Mouse (Mus musculus) cerebellum, postnatal 10 days (tissue): ENCODE results near the gene Camk1g.

Source experiments
- DNase-seq, 2 experiments: peaks; one replicate each; pipeline ENCODE4 v3.0.0; 2021; ENCODE audit warnings: mixed read lengths in 2 of 2

Camk1g gene

DNA sequence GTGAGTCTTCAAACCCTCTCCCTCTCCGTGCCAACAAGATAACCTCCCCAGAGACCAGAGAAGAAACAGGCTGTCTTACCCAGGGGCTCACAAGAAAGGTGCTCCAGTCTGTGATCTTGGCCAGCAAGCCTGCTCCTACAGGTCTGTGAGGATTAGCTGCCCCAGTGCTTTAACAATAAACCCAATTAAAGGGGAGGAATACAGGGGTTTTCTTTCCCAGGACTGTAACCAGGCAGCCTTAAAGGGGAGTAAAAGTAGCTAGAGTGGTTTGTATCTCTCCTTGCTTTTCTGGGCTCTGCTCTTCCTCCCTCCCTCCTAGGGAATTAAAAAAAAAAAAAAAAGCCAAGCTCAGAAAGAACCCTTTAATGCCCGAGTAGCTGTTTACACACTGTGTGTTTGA, at the start of gene Camk1g:
Gene Camk1g, minus strand, starts transcription at position 203 of the 400 bp plus-strand sequence.
- no peak for DNase-seq

DNA sequence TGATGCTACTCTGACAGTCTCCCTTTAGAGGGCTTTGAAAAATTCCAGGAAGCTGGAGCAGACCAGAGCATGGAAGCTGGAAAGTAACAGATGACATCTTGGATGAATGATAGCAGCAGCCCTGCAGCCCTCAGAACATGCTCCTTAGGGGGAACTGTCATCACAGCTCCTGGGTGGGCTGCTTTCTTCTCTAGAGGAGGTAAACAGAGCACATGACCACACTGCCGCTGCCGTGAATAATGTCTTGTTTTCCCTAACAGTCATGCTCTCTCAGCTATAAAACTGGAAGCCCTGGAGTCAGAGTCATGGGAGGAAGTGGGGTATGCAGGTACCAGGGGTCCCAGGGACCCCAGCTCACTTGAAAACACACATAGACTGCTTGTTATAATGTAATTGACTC, 49.1 kb upstream of the Camk1g start:
- no peak for DNase-seq

DNA sequence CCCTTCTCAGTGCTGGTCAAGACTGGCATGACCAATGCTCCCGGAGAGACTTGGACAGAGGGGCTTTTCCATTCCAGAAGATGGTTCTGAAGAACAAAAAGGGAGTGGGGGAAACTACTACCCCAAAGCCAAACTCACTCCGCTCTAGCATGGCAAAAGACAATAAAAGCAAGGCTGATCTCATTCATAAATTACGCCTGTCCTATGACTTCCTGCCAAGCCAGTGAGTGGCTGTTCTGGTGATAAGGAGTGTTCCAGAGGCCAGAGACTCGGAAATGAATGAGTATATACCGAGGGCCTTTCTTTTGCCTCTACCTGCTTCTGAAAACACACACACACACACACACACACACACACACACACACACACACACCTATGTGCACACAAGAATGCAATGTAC, 48.6 kb upstream of the Camk1g start:
- no peak for DNase-seq

DNA sequence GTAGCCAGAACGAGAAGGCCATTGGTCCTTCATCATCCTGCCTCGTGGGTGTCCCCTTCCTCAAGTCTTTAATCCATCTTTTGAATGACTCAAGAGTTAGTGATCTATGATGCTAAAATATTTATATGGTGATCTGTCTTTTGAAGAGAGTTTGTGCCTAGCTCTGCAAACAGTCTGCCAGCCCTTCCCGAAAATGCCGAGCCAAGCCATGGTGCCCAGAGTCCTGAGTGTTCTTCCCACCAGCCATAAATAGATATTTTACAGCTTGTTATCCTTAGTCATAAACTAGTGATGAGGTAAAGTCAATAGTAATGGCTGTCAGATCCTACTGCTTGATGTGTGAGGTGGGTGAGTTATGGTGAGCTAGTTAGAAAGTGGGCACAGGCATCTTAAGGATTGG, 44.0 kb upstream of the Camk1g start:
- DNase-seq: no peak

DNA sequence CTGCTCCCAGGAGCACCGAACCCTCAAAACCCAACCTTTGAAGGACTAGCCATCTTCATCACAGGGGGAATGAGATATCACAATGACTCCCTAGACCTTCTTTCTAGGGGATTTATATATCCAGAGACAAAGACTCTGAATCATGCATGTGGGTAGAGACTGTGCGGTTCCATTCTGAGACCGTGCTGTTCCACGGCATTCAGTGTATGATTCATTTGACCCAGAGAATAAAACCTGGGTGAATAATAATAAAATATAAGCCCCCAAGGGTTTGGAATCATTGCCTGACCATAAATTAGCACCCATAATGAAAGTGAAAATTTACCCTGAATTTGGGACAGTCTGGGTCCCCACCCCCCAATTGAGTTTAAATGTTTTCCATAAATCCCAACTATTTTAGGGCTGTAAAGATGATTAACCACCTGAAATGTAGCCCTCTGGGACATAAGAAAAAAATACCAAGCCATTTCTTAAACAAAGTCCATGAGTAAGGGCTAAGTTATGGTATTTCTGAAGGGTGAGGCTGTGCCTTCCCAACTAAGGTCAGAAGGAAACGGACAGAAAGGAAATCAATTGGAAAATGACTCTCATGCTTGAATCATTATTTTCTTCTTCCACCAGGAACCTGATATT, 43.4 kb upstream of the Camk1g start:
- DNase-seq: no peak

DNA sequence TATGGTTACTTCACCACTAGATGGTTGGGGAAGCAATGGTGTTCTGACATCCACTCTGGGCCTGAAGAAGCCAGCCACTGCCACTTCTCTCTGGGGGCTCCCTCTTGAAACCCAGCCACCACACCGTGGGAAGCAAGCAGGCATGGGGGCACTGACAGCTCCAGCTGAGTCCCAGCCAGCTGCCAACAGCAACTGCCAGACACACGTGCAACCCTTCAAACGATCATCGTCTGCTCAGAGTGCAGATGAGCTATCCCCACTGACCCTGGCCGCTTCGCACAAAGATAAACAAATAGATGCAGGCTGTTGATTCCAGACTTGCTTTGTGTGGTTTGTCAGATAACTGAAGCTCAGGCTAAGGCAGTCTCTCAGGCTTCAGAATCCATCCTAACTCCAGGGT, 37.4 kb upstream of the Camk1g start:
- DNase-seq: peak in 1 of 2 experiments; percentile 59

DNA sequence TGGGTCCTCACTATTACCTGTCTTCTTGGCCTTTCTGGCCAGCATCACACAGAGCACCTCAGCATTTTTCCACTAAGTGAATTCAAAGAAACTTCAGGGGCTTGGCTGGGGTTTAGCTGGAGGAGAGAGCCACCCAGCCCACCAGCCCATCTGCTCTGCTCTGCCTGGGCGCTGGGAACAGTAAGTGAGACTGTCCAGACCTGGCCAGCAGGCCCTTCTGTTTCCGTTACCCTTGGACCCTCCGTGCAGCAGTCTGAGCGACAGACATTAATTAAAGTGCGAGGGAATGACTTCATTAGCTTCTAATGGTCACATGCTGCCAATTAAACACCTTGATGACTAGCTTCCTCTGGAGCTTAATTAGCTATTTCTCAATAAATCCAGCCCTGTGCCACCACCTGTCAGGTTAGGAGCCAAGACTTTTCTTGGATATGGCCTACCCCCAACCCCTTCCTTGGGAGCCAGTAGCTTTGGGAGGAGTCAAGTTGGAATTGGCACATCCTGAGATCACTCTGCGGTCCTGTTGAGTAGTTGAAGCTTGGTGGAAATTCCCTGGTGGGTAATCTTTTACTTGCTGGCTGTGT, 36.1 kb upstream of the Camk1g start:
- DNase-seq: peak; percentile 66 to 76

DNA sequence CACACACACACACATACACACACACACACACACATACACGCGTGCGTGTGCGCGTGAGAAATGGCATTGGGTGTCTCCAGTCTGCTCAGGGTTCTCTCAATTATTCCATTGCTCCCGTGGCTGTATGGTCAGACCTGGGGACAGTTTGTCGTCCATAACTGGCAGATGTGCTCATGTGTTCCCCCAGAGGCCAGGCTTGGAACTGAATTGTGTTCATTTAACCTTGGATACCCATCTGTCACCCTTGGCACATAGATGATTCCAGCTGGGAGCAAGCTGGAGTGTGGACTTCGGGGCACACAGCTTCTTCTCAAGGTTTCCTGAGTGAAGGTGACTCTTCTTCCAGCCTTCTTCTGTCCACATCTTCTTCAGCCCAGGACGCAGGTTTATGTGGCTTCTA, 31.6 kb upstream of the Camk1g start:
- DNase-seq: peak; percentile 75 to 80

DNA sequence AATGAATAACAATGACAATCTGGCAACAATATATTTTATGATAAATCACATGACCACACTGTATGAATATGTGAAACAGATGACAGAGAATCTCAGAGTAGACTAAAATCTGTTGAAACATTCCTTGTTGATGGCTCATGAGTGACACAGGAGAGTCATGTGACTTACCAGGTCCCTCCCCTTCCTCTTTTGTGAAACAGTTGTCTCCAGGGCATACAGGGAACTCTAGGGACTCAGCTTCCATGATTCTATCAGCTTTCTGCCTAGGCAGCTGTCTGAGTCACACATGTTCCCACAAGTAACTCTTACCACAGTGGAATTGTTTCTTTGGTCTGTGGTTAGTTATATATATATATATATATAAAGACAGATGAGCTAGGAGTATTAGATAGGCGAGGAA, 30.2 kb upstream of the Camk1g start:
- no peak for DNase-seq

DNA sequence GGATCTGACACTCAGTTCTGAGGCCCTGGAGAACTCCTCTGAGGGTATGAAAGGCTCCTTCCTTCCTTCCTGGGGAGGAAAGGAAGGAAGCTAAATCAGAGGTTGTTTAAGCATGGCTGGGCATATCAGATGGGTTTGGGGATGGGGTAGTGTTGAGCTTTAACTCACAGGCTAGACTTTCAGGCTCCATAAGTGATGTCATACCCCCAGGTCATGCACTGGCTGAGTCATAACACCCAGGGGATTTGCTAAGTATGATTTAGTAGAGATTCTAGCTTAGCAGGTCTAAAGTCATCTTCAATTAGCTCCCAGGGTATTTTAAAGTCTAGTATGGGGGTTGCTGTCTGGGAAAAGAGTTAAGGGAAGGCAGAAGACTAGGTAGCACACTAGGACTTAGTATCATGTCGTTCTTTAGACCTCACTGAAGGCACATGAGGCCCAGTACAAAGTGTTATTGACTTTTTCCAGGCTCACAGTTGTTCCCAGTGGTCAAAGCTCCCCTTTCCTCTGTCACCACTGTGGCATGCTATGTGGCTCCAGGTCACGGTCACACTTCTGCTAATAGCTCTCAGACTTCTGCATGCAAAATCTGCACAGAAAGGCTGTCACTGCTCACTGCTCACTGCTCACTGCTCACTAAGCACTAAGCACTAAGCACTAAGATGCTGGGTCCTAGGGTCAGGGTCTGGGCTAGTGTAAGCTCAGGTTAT, 28.8 kb upstream of the Camk1g start:
- no peak for DNase-seq

DNA sequence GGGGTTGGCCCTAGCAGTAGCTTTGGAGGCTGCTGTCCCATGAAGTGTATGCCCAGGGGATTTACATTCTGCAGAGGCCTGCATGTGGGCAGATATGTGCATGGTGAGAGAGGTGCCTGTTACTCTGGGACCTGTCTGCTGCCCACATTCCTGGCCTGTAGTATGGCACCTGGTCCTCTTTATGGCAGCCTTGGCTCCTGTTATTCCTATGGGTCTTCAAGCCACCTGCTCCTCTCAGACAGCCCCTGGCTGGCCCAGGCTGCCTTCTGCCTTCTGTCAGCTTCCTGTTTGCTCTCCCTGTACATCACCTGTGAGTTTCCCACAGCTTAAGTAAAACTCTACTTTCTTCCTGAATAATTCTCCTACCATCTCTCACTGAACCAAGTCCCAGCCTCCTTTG, 27.0 kb upstream of the Camk1g start:
- peak; percentile 66 to 74 for DNase-seq

DNA sequence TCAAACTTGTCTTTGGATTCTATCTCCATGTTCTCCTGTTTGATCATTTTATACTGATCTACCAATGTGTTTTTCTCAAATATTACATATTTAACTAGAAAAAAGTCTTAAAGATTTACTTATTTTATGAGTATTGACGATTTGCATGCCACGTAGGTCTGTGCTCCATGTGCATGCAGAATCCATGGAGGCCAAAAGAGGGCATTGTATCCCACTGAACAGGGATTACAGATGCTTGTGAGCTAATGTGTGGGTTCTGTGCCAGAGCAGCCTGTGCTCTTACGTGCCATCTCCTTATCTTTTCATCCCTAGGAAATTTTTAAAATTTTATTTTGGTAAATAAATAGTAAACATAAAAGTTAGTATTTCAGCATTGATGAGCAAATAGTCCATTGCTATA, 22.2 kb upstream of the Camk1g start:
- peak in 1 of 2 experiments; percentile 22 for DNase-seq

DNA sequence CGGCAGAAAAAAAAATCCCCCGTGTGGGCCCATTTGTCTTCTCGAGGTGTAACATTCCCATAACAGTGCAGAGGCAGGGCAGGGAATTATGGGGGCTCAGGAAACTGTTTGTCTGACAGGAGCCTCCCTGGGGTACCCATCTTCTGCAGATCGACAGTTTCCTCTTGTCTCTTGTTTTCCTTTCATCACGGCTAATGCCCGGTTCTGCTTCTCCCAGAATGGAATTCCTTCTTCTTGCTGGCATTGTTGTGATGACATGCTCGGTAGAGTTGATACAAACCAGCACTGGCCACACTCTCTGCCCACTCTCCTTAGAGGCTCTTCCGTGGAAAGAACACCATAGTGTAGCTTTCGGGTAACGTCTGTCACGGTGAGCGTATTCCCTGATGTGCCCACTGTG, 19.9 kb upstream of the Camk1g start:
- no peak for DNase-seq

DNA sequence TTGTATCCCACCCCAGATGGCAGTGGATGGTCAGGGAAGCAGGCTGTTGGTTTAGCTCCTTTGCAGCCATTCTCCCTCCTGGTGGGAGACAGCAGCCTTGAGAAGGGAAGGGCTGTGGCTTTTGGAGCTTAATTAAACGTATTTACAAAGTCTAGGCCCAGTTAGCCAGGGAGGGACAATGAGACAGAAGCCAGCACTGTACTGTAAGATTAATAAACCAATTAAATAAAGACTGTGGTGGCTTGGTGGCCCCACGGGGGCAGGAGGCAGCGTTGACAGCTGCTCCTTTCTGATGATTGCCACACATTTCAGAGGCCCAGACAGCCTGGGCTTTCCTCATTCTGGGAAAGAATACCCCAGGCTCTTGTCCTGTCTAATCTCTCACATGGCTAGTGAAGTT, 19.4 kb upstream of the Camk1g start:
- peak in 1 of 2 experiments; percentile 62 for DNase-seq

DNA sequence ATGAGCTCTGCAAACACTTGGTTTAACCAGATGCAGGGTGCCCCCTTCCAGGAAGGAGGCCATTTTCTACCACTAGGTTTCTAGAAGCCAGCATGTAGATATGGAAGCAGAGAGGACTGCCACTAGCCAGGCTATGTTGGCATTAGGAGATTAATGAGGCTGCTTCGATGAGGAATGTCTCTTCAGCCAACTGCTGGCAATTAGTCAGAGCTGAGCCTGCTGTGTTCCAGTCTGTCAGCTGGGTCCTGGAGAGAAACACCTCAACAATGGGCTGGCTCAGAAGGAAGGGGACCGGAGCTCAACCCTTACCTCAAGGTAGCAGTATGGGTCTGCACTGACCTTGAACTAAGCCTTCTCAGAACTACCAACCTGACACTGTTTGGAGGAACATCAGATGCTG, 17.1 kb upstream of the Camk1g start:
- DNase-seq: peak; percentile 71 to 79

DNA sequence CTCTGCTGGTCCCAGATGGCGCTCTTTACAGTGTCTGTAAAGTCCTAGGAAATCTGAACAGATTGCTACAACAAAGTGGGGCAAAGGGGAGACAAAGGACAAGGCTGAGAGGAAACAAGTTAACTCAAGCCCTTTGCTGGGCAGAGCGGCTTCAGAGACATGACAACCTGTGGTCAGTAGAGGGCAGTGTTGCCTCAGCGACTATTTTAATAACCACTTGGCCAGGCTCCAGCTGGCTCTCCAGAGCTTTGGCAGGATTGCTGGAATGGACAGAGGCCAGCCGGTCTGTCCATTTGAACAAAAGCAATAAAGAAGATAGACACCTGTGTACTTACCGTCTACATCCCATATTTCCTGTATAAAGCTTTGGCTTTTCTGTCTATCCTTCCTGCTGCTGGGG, 16.0 kb upstream of the Camk1g start:
- DNase-seq: peak; percentile 97 to 99

DNA sequence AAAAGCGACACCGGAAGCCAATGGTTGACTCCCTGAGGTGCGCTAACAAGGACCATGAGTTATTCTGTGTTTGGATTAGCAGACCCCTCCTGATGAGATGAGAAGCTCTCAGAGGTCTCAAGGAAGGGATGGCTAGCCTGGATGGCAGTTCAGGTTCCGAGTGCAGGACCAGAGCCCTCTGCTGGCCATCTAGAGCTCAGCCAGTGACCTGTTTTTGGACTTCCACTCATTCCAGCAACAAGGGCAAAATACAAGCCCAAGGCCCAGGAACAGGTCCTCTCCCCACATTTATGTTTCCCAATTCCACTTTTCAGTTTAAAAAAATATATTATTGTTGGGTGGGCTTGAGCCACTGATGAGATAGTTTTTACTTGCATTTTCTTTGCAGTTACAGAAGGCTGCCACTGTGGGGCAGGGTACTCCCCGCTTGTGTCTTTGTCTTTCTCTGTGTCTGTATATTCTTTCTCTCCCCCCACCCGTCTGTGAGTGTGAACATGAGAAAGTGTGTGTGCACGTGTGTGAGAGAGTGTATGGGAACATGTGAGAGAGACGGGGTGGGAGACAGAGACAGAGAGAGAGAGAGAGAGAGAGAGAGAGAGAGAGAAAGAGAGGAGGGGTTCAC, 12.9 kb upstream of the Camk1g start:
- peak; percentile 78 to 80 for DNase-seq

DNA sequence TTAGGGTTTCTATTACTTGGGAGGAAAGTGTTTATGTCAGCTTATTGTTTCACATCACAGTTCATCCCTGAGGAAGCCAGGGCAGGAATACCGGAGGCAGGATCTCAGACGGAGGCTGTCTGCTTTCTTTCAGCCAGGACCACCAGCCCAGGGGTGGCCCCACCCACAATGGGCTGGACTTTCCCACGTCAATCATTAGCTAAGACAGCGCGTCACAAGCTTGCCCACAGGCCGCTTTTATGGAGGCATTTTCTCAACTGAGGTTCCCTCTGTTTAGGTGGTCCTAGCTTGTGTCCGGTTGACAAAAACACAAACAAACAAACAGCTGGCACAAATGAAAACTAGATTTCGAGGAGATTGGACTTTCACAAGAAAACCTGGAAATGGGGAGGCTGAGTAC, 12.3 kb upstream of the Camk1g start:
- DNase-seq: no peak

DNA sequence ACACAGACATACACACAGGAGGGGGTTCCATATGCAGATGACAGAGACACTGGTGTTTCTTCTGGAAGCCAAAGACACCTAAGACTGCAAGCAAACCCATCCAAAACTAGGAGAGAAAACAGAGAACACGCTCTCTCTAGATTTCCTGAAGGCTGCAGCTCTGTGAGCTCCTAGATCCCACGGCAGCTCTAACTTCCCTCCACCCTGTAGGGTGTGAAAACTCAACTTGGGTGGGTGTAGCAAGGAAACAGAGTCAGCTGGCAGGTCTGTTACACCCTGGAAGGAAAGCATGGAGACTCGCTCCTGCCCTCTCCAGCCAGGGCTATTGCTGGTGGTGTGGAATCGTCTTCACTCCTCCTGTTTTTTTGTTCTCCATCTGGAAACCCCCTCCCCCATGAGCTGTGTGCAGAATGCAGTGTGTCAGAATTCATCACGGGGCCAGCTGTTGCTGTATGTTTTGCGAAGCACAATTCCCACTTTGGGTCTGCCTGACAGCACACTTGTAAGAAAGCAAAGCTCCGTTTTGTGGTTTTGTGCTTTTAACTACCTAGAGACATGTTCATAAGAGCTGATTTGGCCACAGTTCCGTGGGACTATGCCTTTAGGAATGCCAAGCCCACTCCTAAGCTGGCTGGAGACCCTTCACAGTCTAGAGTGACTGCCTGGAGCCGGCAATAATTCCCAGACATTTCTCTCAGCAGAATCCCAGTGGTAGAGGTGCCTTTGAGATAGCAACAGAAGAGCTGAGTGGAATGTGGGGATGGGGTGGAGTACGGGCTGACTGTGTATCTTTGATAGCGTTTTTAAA, 11.7 kb upstream of the Camk1g start:
- no peak for DNase-seq

DNA sequence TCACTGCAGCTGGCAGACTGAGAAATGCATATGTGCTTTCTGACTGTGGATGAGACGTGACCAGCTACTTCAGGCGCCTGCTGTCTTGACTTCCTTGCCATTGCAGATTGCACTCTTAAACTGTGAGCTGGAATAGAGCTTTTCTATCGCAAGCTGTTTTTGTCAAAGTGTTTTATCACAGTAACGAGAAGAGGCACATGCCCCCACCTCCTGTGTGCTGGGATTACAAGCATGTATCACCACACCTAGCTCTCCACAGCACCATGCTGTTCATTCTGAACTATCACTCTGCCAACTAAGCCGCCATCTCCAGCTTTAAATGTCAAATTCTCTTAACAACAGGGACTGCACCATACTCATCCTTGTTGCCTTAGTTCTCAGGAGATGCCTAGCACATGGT, 10.8 kb upstream of the Camk1g start:
- no peak for DNase-seq

DNA sequence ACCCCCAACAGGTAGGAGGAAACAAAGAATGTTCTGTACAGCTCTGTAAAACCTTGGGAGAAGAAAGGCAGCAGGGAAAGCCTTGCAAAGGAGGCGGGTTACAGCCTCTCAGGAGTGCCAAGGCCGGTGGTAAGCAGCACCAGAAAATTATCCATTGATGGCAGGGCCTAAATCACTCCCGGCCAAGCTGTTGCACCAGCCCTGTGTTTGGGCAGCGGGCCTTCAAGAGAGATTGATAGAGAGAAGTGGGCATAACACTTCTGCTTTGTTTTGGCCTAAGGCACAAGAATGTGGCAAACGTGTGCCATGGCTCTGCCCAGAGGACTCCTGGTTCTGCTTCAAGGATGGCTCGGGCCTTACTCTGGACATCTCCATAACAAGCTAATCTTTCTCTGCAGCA, 9.5 kb upstream of the Camk1g start:
- peak; percentile 54 to 61 for DNase-seq

DNA sequence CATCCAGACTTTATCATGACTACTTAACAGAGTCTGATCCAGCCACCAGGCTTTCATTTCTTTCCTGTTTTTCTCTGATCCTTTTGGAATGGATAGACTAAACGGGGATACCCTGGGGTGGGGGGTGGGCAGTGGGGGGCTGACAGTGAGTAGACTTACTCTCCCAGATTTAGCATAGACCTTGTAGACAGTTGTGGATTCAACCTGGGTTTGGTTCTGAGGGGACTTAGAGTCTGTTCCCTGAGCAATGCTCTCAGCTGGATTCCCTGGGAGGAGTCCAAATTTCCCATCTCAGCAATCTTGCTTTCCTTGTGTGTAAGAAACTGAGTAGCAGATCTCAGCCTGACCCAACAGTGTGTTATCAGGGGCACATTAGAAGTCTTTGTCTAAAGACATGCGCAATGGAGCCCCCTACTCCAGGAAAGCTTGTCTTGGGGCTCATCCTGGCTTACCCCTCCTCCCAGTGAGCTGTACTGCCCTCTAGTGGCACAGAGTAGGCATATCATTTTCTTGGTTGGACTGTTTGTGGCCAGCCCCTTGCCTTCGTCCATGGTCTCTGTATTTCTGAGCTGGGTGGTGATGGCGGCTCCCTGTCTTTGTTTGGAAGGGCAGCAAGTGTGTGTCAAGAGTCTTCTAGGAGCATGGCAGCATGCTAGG, 6.5 kb upstream of the Camk1g start:
- DNase-seq: peak; percentile 78 to 83
